Mouse (Mus musculus) heart, embryonic 15.5 days (tissue): Measurements from ENCODE around the gene Gjb5. TPM values are rescaled to one million over a fixed set of nuclear protein-coding genes. Genes with fewer than 3 reads are reported as not detected.

Source experiments
- polyA plus RNA-seq: library from polyadenylated mRNA; unstranded; fragments of >200 nt; fragmentation: Nextera tagmentation; extraction: Ambion mirVana; gene quantifications from 2 replicates; pipeline ENCODE4 v1.2.1, GENCODE M21; 2015

Gene Gjb5
- polyA plus RNA-seq, 1 experiment from 2014 or later: 0.34 TPM

Other genes starting within 250 kb of the Gjb5 start
- gene Tmem35b, start 234.5 kb downstream of the Gjb5 start, polyA plus RNA-seq: 11.8 and 15.7 TPM in 2 replicates
- gene Dlgap3, start 189.0 kb downstream of the Gjb5 start, polyA plus RNA-seq: 0.40 and 0.84 TPM in 2 replicates
- 52.0 and 60.7 TPM in 2 replicates for gene Smim12, start 114.4 kb downstream of the Gjb5 start, polyA plus RNA-seq
- gene Gja4, start 44.1 kb downstream of the Gjb5 start, polyA plus RNA-seq: 30.8 and 38.1 TPM in 2 replicates
- gene Gjb3, start 27.3 kb downstream of the Gjb5 start, polyA plus RNA-seq: 0.08 and 0.42 TPM in 2 replicates
- gene Gjb4, start 4.1 kb downstream of the Gjb5 start, polyA plus RNA-seq: 0.09 TPM in 1 of 2 replicates, not detected in the other